Mouse (Mus musculus) liver, postnatal 0 days (tissue): ENCODE measurements around the gene Tgfbi.

Source experiments
- CTCF ChIP-seq: sonication (generic); IDR thresholded peaks from 2 replicates; pipeline ENCODE4 v1.5.1; 2016; ENCODE audit warnings: antibody characterized with exemption, low read depth
- EP300 ChIP-seq: IDR thresholded peaks from 2 replicates; pipeline ENCODE4 v1.6.1; 2016; ENCODE audit warnings: antibody characterized with exemption, low read depth, mild to moderate bottlenecking

- TF ChIP-seq CTCF (no peak), EP300 (no peak)
Observed at GRCm38 (mm10) chr13:56661914-56662621, 52.7 kb downstream of the Tgfbi start.
